Mouse (Mus musculus): ENCODE data around the gene Gab1.
A peak's percentile ranks its signal among the peaks of the same experiment; 100 is the strongest.

The Gab1 gene

DNA sequence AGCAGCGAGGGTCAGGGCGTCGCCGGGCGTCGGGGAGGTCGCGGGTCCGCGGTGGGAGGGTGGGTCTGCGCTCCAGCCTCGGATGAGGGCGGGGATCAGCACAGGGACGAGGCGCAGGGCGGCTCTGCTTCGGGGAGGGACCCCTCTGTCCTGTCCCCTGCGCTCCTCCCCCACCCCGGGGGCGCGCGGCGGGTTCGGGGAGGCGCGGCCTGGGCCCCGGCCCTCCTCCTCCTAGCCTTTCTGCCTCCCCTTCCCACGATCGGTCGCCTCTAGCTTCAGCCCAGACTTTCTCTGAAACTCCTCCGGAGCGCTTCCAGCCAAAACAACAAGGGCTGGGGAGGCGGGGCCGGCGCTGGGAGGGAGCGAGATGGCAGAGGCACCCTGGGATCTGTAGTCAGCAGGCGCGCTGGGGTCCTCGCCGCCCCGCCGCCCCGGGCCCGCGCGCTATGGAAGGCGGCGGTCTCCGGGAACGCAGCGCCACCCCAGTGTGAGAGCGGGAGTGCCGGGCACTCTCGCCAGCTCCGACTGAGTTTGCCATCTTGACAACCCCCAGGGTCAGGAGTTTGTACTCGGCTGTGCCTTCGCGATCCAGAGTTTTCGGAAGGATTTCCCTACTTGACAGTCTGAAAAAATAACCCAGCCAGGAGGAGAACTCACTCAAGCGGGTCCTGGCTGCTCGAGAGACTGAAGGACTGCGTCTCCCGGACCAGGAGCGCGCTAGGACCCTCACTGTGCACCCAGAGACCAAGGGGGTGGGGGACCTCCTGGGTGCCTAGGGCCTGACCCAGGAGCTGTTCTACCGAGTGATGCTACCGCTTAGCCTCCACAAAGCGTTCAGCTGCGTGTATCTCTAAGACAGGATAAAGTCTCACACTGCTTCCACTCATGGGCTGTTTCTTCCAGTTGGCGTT, at the start of gene Gab1:
Gab1 (minus strand) TSS at position 324 of the 911 bp plus-strand sequence.
- DNase-seq (ENCODE audit: low read depth, low spot score), result peak; percentile 96

DNA sequence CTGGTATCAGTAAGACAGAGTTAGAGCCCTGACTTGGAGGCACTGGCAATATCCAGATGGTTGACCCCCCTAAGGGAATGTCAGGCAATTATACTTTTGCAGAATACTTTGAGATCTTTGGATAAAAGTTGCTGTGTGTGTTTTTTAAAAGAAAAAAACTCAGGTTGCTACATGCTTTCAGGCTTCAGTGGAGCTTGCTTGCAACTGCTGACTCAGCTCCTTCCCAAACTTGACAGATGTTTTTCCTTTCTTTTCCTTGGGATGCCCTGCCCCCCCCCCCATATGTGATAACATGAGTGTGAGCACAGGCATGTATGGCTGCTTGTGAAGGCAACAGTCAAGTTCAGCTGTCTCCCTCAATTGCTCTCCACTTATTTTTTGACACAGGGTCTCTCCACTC, 48.5 kb upstream of the Gab1 start:
- DNase-seq (ENCODE audit: low read depth, low spot score), result no peak

DNA sequence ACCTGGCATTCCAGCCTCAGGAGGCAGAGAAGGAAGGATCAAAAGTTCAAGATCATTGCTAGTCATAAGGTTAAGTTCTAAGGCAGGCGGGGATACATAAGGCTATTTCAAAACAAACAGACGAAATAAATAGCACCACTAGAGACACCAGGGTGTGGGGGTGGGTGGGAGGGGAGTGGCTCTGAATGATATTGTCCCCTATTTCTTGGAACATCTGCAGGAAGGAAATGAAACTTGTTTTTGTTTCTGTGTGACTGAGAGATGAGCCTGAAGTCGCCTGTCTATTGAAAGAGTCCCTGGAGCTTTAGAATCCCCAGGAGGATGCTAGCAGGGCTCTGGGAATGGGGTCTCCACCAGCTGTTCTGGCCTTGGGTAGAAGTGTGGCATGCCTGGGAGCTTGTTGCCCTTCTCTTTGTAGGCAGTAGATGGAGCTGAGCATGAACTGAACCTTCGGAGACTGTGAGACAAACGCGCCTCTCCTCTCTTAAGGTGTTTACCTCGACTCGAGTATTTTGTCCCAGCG, 43.5 kb upstream of the Gab1 start:
- no peak for DNase-seq (ENCODE audit: low read depth, low spot score)

DNA sequence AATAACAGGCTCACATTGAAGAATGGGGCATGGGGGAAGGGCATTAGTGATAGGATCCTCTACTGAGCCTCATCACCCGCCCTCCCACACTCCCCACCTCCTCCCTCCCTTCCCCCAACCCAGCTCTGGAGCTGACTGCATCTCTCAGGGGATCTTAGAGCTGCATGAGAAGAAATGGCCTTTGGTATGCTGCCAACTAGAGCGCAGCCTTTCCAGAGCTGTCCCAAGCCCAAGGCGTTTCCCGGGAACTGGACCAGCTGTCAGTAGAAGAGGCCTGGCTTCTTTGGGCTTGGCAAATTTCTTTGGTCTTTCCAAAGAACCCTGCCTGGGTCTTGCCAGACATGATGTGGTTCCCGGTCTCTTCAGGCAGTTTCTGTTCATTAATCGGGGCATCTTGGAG, 42.3 kb upstream of the Gab1 start:
- no peak for DNase-seq (ENCODE audit: low read depth, low spot score)

DNA sequence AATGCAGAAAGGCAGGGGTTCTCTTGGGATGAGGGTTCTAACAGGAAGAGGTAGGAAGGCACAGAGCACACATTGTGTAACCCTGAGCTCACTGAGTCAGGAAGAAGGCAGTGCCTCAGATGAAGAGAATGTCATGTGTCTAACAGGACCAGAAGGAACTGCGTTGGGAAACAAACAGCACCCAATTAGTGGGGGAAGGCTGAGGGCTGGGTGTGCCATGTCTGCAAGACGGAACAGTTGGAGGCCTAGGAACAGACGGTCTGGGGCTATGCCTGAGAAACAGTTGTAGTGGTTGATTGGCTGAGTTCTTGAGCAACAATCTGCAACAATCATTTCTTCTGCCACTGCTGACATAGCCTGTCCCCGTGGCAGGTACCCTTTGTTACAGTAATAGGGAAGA, 38.8 kb upstream of the Gab1 start:
- DNase-seq (ENCODE audit: low read depth, low spot score), result peak; percentile 26

DNA sequence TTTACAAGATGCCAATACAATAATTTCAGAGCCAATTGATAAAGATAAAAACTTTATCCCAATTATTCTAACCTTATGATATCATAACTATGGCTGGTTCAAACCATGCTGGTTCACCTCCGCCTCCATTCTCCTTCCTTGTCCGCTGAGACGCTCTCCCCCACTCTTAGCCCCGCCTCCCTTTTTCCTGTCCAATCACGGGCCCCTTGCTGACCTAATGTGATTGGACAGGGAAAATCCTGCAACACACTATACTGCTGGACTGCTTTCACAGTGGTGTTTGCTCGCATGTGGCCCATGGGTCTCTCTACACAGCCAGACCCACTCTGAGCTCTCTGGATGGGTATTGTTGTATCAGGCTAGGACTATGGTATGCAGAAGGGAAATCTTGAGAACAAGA, 38.2 kb upstream of the Gab1 start:
- peak; percentile 93 for DNase-seq (ENCODE audit: low read depth, low spot score)

DNA sequence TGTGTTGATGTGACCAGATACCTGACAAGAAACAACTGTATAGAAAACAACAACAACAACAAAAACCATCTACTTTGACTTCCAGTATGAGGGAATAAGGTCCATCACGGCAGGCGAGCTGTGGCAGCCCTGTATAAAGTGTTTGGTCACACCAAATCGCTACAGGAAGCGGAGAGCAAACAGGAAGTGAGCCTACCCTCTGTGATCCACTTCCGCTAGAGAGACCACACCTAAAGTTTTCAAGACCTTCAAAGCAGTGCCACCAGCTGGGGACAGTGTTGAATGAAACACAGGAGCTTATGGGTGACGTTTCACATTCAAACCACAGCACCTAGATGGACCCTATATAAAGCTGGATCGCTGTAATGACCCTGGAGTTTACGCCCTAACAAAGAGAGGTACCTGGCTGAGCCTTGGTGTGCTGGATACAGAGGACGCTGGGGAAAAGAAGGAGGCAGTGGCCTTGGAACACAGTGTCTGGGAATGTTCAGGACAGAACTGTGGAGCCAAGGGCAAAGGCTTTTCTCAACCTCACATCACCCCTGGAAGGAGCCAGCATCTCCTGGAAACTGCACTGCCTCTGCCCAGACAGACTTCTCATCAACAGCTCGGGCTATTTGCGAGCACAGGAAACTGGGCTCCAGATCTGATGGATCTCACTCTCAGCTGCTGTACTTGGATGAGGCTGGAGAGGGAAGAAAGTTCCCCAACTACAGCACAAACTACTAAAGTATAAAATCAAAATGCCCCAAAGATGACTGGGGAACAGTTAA, 36.3 kb upstream of the Gab1 start:
- DNase-seq (ENCODE audit: low read depth, low spot score), result peak; percentile 78

DNA sequence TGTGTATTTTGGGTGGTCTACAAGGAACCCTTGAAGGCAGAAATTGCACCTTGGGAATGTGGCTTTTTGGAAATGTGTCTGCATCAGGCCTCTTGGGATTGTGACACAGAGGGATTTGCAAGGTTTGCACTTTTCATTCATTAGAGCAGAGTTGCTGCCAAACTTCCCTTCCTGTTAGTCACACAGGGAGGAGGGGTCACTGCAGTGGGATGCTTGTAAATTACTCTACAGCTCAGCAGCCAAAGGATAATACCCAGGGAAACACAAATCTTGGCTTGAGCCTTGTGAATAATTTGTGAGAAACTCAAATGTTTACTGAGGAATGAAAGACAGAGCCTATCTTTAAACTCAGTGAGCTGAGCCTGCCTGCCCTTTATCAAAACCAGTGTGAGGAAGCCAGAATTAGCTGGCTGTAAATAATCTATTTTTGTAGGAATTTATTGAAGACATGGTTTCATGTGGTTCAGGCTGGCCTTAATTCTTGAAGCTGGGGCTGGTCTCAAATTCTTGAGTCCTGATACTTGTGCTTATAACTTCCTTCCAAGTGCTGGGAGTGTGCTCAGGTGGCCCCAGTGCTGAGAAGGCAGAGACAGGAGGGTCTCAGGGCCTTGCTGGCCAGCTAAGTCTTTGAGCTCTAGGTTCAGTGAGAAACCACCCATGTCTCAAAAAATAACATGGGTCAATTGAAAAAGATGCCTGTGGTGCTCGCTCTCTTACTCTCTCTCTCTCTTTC, 32.9 kb upstream of the Gab1 start:
- DNase-seq (ENCODE audit: low read depth, low spot score), result no peak

DNA sequence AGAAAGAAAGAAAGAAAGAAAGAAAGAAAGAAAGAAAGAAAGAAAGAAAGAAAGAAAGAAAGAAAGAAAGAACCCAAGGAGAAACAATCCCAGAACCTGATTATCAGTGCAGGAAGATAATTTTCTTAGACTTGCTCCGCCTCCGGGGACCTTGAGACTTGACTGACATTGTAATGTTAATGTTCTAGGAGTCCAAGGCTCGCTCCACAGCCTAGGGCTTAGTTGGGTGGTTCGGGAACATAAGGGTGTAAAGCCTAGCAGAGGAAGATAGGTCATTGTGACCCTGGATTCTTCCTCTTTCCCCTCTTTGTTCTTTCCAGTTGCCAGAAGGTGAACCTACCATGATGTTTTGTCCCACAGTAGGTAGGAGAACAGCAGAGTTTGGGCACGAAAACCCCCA, 31.1 kb upstream of the Gab1 start:
- peak; percentile 90 for DNase-seq (ENCODE audit: low read depth, low spot score)

DNA sequence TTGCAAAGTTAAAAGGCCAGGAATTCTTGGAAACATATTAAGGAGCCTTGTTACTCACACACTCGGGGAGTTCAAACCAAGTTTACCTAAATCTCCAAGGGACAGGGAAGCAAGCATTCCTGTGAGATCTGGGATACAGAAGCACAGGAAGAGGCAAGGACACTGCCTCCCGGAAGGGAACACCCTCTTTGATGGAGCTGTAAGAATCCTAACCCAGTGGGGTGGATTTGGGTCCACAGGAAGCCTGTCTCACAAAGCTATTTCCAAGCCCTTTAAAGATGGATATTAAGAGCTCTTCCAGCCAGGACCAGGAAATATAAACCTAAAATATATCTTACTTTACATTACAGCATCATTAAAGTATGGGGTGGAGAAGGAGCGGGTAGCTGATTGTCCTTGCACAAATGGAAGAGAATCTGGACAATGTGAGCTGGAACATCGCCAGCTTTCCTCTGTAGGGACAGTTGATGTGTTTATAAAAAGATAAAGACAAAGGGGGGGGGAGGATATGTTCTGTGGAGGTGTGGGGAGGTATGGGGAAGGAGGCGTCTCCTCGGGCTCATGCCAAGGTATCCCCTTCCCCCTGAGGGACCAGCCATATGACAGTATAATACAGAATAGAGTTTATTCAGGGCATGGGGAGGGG, 28.1 kb upstream of the Gab1 start:
- DNase-seq (ENCODE audit: low read depth, low spot score), result peak; percentile 65

DNA sequence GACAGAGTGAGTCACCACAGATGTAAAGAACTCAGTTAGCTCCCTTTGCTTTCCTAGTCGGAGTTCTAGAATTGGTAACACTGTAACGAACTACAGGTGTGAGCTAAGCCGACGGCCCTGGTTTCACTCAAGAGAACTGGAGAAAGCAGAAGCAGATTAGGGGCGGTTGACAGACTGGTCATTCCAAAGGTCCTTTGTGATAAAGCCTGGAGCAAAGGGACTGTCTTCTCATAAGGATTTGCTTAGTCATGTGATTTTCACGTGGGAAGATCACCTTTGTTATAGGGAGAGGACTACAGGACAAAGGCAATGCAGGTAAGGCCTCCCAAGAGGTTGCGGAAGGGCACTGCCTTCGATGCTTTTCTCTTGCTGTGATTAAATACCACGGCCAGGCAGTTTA, 22.0 kb upstream of the Gab1 start:
- no peak for DNase-seq (ENCODE audit: low read depth, low spot score)

DNA sequence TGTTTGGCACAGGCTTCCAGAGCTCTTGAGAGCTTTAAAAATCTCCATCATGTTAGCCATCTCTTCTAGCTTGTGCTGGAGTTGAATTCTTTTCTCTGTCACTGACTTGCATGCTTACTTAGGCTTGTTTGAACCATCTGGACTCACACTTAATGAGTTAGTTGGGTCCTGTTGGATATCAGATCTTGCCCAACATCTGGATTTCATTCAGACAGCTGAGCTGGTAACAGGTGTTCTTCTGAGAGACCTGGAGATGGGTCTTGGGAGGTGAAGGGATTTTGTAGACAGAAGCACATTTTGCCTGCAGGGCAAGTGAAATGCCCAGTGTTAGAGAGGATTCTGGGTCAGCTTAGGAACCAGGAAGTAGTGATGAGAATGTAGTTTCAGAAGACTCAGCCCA, 19.0 kb upstream of the Gab1 start:
- no peak for DNase-seq (ENCODE audit: low read depth, low spot score)

DNA sequence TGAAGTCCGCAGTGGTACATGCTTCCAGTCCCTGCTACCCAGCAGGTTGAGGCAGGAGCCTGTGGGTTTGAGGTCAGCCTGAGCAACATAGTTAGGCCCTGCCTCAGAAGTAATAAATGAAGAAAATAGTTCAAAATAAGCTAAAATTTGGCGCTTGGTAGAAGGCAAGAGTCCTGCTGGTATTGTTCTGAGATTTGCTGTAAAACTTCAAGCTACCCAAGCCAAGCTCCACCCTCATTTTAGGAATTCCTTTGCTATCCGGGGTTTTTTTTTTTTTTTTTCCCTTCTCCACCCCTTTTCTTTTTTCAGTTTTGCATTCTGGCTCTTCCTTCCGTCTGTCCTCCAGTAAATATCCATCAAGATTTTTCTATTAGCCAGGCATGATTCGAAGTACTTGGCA, 15.7 kb upstream of the Gab1 start:
- DNase-seq (ENCODE audit: low read depth, low spot score), result no peak

DNA sequence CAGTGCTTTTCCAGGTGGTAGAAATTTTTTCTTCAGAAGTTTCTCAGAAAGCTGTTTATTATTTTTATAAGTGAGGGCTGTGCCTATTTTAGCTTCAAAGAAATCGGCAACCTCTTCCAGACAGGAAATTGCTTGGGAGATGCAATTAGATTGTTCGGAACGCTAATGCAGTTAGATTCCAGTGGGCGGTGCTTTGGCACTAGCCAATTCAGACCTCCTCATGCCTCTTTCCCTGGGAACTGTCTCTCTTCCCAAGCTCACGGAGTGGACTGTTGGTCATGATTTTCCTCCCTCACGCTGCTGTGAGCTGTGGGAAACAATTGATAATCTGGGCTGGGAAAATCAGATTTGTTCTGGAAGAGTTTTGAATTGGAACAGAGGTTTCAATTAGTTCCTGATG, 15.1 kb upstream of the Gab1 start:
- DNase-seq (ENCODE audit: low read depth, low spot score), result no peak

DNA sequence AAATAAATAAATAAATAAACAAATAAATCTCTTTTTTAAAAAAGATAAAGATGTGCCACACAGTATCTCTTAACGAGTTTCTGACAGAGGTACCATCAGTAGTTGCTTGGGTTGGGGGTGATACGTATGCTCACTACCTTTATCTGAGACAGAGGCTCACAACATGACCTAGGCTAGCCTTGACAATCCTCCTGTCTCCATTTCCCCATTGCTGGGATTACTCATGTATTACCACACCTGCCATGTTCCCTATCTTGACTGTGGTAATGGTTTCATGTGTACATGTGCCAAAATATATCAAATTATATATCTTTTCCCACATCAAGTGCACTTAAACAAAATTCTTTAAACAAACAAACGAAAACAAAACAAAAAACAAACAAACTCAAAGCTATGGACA, 14.2 kb upstream of the Gab1 start:
- DNase-seq (ENCODE audit: low read depth, low spot score), result no peak

DNA sequence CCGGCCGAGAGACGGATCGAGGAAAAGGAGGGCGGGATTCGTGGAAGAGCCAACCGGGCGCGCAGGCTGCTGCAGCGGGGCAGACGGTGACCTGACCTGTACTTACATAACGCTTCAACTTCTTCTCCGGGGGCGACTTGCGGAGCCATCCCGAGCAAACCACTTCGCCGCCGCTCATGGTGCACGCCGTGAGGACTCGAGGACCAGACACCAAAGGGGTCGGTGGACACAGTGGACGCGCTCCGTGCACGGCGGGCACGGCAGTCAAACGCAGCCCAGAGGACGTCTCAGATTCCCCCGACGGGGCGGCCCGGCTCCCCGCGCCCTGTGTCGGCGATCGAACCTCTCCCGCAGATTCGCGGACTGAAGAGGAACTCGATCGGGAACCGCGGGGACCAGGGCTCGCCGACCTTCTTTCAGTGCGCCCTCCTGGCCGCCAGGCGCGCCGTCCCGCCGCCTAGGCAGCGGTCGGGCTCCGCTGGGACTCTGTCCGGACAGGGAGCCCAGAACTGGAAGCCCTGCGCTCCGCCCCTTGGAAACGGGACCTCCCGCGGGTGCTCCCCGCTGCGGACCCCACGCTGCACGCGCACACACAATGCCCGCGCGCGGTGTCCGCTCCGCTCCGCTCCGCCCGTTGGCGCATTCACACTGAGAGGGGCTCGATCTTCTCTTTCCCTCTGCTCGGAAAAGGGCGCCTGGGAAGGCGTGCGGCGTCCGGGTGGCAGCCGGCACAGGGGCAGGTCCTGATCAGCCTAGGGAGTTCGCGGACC, 708 bp downstream of the Gab1 start:
- peak; percentile 66 for DNase-seq (ENCODE audit: low read depth, low spot score)

DNA sequence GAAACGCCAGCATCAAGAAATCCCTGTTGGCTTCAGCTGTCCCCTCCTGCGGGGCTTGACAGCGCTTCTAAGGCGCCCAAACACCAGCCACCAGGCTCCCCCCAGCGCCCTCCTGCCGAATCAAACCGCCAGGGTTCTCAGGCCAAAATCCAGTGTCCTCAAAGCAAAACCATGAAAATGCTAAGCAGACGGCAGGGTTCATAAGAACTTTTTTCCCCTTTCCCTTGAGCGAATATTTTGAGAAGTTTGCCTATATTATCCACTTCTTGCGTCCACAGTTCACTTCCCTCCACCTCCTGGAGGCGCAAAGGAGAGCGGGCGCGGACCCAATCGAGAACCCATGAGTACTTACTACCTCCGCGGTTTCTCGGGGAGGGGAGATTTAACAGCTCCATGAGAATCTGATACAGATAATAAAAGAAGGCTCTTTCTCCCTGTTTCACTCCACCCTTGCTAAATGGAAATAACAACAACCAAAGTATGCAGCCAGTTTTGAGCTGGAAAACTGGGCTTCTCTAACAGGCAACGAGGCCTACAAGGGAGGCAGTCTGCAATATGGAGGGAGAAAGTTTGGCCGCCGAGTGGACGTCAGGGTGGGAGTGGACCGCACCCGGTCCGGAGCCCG, 1.4 kb downstream of the Gab1 start:
- DNase-seq (ENCODE audit: low read depth, low spot score), result peak; percentile 51

DNA sequence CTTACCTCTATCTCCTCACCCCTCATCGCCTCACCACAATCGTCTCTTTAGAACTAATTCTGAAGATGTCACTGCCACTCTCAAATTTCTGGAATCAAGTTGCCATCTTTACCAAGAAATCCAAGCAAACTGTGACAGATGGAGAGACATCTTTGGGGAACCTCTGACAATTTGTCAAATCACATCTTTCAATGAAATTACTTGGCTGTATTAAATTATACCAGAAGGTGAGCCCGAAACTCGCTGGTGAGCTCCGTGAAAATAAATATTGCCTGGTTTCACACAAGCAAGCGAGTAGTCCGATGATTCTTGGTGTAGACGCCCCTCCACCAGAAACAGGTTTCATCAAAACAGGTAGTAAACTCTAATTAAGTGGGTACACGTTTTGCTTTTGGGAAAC, 2.2 kb downstream of the Gab1 start:
- DNase-seq (ENCODE audit: low read depth, low spot score), result no peak

DNA sequence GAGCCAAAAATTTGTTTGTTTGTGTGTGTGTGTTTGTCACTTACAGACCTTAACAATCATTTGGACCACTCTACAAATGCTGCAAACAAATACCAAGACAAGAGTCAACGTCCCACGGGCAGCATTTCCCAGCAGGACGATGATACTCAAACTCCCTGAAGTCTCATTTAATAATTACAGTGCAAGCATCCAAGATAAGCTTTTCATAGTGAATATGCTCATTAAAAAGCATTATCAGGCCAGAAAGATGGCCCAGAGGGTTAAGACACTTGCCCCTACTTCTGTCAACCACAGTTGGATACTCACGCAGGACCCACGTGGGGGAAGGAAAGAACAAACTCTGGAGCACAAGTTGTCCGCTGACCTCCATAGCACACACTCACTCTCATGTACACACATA, 4.8 kb downstream of the Gab1 start:
- no peak for DNase-seq (ENCODE audit: low read depth, low spot score)

DNA sequence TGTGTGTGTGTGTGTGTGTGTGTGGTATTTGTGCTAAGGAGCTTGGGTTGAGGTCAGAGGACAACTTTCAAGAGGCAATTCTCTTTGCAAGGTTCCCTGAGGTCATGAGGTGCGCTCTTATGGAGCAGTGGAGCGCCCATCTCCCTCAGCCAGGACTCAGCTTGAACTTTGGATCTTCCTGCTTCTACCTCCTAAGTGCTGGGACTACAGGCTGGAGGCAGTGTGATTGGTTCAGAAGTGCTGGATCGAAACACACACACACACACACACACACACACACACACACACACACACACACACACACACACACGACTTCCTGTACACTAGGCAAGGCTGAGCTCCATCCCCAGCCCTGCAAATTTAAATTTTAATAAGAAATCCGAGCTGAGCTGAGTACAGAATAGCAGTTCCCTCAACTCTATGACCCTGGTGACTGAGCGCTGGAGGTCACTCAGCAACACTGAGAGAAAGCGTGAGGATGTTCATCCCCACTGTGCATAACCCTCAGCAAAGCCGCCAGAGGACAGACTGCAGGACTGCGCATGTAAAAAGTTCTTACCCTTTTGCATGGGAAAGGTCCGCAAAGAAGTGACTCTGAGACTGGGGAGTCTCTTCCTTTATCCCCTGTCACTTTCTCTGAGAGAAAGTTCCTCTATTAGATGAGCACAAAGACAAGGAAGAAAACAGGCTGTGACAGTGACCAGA, 6.4 kb downstream of the Gab1 start:
- DNase-seq (ENCODE audit: low read depth, low spot score), result peak; percentile 38

Data from R1 (cell line).